Mouse (Mus musculus): ENCODE data around the gene Tcf25. TPM values are rescaled to one million over a fixed set of nuclear protein-coding genes. Genes with fewer than 3 reads are reported as not detected.

The Tcf25 gene
- polyA plus RNA-seq, 1 experiment from 2014 or later, result 54.9 TPM

- whole genome bisulfite sequencing (ENCODE audit: insufficient replicate concordance), result 32% methylated on average over 8 of the region's 8 CpGs
- TF ChIP-seq EP300 (IDR thresholded peaks at IDR 0.05; ENCODE audit: low read depth), result peak; percentile 70
- TF ChIP-seq CTCF (IDR thresholded peaks at IDR 0.05; ENCODE audit: low read depth), result no peak
- no peaks in the 10 kb centered on the region for H3K9me3 ChIP-seq (ENCODE audit: low read length)
- H3K27ac ChIP-seq (ENCODE audit: low read depth), result no peak overlapping the region
- no peak for DNase-seq
- H3K27me3 ChIP-seq (ENCODE audit: insufficient read depth, low read length), result peaks cover 13% of the 10 kb centered on the region
- H3K4me1 ChIP-seq (ENCODE audit: insufficient read depth), result peaks cover 35% of the 10 kb centered on the region
- peak overlapping the region; percentile 57; the same call in 1 of the 2 replicates for H3K4me3 ChIP-seq (ENCODE audit: low read depth, low read length)
- H3K4me2 ChIP-seq (ENCODE audit: low read depth, low read length), result peak overlapping the region; percentile 93; the same call in 1 of the 2 replicates
- ATAC-seq, result peak; percentile 18; the same call in 1 of the 2 replicates
- H3K36me3 ChIP-seq (replicated peaks; ENCODE audit: insufficient read depth, low read length), result no peaks in the 10 kb centered on the region
- H3K9ac ChIP-seq (replicated peaks), result no peak overlapping the region
These were observed 41.7 kb upstream of the Tcf25 start for GRCm38 (mm10) chr8:123331810-123332209.

- Histone ChIP-seq H3K9me3 (ENCODE audit: low read length) (no peaks in the 10 kb centered on the region), H3K4me1 (ENCODE audit: insufficient read depth) (peaks cover 32% of the 10 kb centered on the region), H3K4me3 (ENCODE audit: low read depth, low read length) (peak within 1 kb of the TSS; percentile 57), H3K27ac (ENCODE audit: low read depth) (peak within 1 kb of the TSS; percentile 11; the same call in 1 of the 2 replicates), H3K36me3 (replicated peaks; ENCODE audit: insufficient read depth, low read length) (no peaks in the 10 kb centered on the region), H3K9ac (replicated peaks) (peak within 1 kb of the TSS; percentile 41; the same call in 1 of the 2 replicates), H3K27me3 (ENCODE audit: insufficient read depth, low read length) (peaks cover 13% of the 10 kb centered on the region), H3K4me2 (ENCODE audit: low read depth, low read length) (peak within 1 kb of the TSS; percentile 93)
- peak; percentile 84 for DNase-seq
- ATAC-seq, result peak; percentile 85
- 2% methylated on average over 50 of the region's 85 CpGs for whole genome bisulfite sequencing (ENCODE audit: insufficient replicate concordance)
- TF ChIP-seq CTCF (IDR thresholded peaks at IDR 0.05; ENCODE audit: low read depth) (no peak), EP300 (IDR thresholded peaks at IDR 0.05; ENCODE audit: low read depth) (no peak)
These were observed 41.1 kb upstream of the Tcf25 start, which contains the start of gene Spire2 for GRCm38 (mm10) chr8:123332262-123333090. Spire2 (plus strand) TSS chr8:123332713.

DNA sequence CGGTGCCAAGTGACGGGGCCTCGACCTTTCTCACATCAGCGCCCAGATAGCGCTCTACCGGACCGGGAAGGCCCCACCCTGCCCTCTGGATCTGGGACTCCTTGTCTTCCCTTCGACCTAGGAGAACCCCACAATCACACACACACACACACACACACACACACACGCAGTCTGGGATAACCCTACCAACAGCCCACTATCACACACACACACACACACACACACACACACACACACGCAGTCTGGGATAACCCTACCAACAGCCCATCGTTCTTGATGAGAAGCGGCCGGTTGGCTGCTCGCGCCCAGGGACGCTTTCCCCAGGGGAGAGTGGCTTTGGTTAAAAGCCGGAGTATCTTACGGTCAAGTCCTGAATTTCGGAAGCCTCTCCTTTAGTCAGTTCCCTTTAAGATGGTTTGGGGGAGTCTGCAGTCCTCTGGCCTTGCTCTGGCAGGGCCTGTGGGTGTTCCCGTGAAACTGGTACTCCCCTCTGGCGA lies 40.4 kb upstream of the Tcf25 start:
- peak overlapping the region; percentile 57 for H3K4me3 ChIP-seq (ENCODE audit: low read depth, low read length)
- H3K36me3 ChIP-seq (replicated peaks; ENCODE audit: insufficient read depth, low read length), result no peaks in the 10 kb centered on the region
- H3K27me3 ChIP-seq (ENCODE audit: insufficient read depth, low read length), result peaks cover 13% of the 10 kb centered on the region
- H3K9ac ChIP-seq (replicated peaks), result peak overlapping the region; percentile 41; the same call in 1 of the 2 replicates
- H3K9me3 ChIP-seq (ENCODE audit: low read length), result no peaks in the 10 kb centered on the region
- WGBS (ENCODE audit: insufficient replicate concordance), result 13% methylated on average over 14 of the region's 21 CpGs
- no peak overlapping the region for H3K27ac ChIP-seq (ENCODE audit: low read depth)
- TF ChIP-seq CTCF (IDR thresholded peaks at IDR 0.05; ENCODE audit: low read depth), result no peak
- H3K4me2 ChIP-seq (ENCODE audit: low read depth, low read length), result peak overlapping the region; percentile 93
- no peak for DNase-seq
- H3K4me1 ChIP-seq (ENCODE audit: insufficient read depth), result peaks cover 33% of the 10 kb centered on the region
- ATAC-seq, result no peak

DNA sequence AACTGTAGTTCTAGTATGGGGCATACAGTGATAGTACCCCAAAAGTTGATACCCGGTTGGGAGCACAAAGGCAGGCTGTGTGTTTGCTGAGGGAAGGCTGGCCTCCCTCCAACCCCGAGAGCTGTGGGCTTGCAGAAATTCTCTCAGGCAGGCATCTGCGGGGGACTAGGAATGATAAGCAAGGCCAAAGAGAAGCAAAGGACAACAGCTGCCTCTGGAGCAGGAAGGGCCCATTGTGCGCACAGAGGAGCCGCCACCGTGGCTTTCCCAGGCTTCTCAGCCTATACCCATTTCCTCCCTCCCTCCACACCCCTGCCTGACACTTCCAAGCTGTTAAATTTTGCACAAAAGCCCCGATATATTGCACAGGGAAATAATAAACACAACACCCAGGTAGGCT lies 39.7 kb upstream of the Tcf25 start:
- DNase-seq (no peak), ATAC-seq (no peak)
- no peaks in the 10 kb centered on the region for H3K9me3 ChIP-seq (ENCODE audit: low read length)
- peaks cover 33% of the 10 kb centered on the region for H3K4me1 ChIP-seq (ENCODE audit: insufficient read depth)
- H3K9ac ChIP-seq (replicated peaks), result no peak overlapping the region
- peaks cover 13% of the 10 kb centered on the region for H3K27me3 ChIP-seq (ENCODE audit: insufficient read depth, low read length)
- H3K27ac ChIP-seq (ENCODE audit: low read depth), result no peak overlapping the region
- H3K4me2 ChIP-seq (ENCODE audit: low read depth, low read length), result no peak overlapping the region
- TF ChIP-seq CTCF (IDR thresholded peaks at IDR 0.05; ENCODE audit: low read depth) (no peak), EP300 (IDR thresholded peaks at IDR 0.05; ENCODE audit: low read depth) (no peak)
- 11% methylated on average over 7 of the region's 7 CpGs for WGBS (ENCODE audit: insufficient replicate concordance)
- H3K4me3 ChIP-seq (ENCODE audit: low read depth, low read length), result no peak overlapping the region
- H3K36me3 ChIP-seq (replicated peaks; ENCODE audit: insufficient read depth, low read length), result no peaks in the 10 kb centered on the region

- 18% methylated on average over 1 of the region's 1 CpGs for WGBS (ENCODE audit: insufficient replicate concordance)
- 0 out of 2 replicates have a peak overlapping the region, but pooled peaks have one; percentile 16 for H3K27ac ChIP-seq (ENCODE audit: low read depth)
- H3K9ac ChIP-seq (replicated peaks), result no peak overlapping the region
- peaks cover 13% of the 10 kb centered on the region for H3K27me3 ChIP-seq (ENCODE audit: insufficient read depth, low read length)
- H3K36me3 ChIP-seq (replicated peaks; ENCODE audit: insufficient read depth, low read length), result no peaks in the 10 kb centered on the region
- no peaks in the 10 kb centered on the region for H3K9me3 ChIP-seq (ENCODE audit: low read length)
- H3K4me2 ChIP-seq (ENCODE audit: low read depth, low read length), result no peak overlapping the region
- no peak overlapping the region for H3K4me3 ChIP-seq (ENCODE audit: low read depth, low read length)
- DNase-seq (no peak), ATAC-seq (no peak)
- H3K4me1 ChIP-seq (ENCODE audit: insufficient read depth), result peaks cover 29% of the 10 kb centered on the region
- no peak for TF ChIP-seq EP300 (IDR thresholded peaks at IDR 0.05; ENCODE audit: low read depth)
- TF ChIP-seq CTCF (IDR thresholded peaks at IDR 0.05; ENCODE audit: low read depth), result no peak
These were observed 39.1 kb upstream of the Tcf25 start for GRCm38 (mm10) chr8:123334467-123334866.

DNA sequence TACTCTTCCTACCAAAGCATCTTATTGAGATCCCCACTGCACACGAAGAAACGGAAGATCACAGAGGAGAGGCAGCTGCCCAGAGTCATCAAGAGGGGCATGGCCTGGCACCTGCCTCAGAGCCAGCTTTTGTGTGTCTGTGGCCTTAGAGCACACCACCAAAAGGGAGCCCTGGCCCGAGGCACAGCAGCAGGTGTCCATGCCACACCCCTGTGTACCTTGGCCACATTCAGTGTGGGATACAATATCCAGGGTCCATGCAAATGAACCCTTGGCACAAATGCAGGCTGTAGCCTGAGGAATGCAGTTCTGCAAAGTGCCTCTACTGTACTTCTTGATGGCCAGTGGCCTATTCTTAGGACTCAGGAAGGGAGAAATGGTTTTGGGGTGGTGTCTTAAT lies 36.1 kb upstream of the Tcf25 start:
- no peak for ATAC-seq
- DNase-seq, result no peak

More for the DNA sequence above, 36.1 kb upstream of the Tcf25 start:
- no peaks in the 10 kb centered on the region; the same call in 1 of the 2 replicates for H3K9me3 ChIP-seq (ENCODE audit: low read length)
- H3K4me2 ChIP-seq (ENCODE audit: low read depth, low read length), result no peak overlapping the region
- no peaks in the 10 kb centered on the region for H3K36me3 ChIP-seq (replicated peaks; ENCODE audit: insufficient read depth, low read length)
- peaks cover 13% of the 10 kb centered on the region for H3K27me3 ChIP-seq (ENCODE audit: insufficient read depth, low read length)
- H3K4me3 ChIP-seq (ENCODE audit: low read depth, low read length), result no peak overlapping the region
- no peak overlapping the region for H3K27ac ChIP-seq (ENCODE audit: low read depth)
- H3K4me1 ChIP-seq (ENCODE audit: insufficient read depth), result peaks cover 23% of the 10 kb centered on the region
- no peak overlapping the region for H3K9ac ChIP-seq (replicated peaks)
- WGBS (ENCODE audit: insufficient replicate concordance), result 73% methylated on average over 3 of the region's 3 CpGs
- no peak for TF ChIP-seq CTCF (IDR thresholded peaks at IDR 0.05; ENCODE audit: low read depth)
- TF ChIP-seq EP300 (IDR thresholded peaks at IDR 0.05; ENCODE audit: low read depth), result no peak
